Mouse (Mus musculus): ENCODE data around the gene Sf1. TPM values are rescaled to one million over a fixed set of nuclear protein-coding genes. Genes with fewer than 3 reads are reported as not detected.

The Sf1 gene
- polyA plus RNA-seq, 1 experiment from 2014 or later: 51.9 TPM

- Histone ChIP-seq H3K27me3 (replicated peaks; ENCODE audit: control insufficient read depth, insufficient read depth, low read length) (peaks cover 37% of the 10 kb centered on the region), H3K4me1 (replicated peaks; ENCODE audit: control insufficient read depth, insufficient read depth, low read length) (no peaks in the 10 kb centered on the region), H3K9ac (ENCODE audit: low read depth, low read length) (no peak overlapping the region), H3K27ac (ENCODE audit: low read depth, low read length) (no peak overlapping the region), H3K36me3 (ENCODE audit: control insufficient read depth, insufficient read depth) (no peaks in the 10 kb centered on the region), H3K4me3 (ENCODE audit: low read depth, low read length) (no peak overlapping the region), H3K9me3 (ENCODE audit: control insufficient read depth) (no peaks in the 10 kb centered on the region), H3K4me2 (replicated peaks; ENCODE audit: low read depth) (no peak overlapping the region)
- 0 out of 2 replicates have a peak, but pooled peaks have one; percentile 2 for TF ChIP-seq CTCF (IDR thresholded peaks at IDR 0.05; ENCODE audit: low read depth)
- WGBS: 55% methylated on average over 12 of the region's 12 CpGs
- ATAC-seq: no peak
Observed at GRCm38 (mm10) chr19:6416894-6417761, 53.6 kb downstream of the Sf1 start.

- Histone ChIP-seq H3K9me3 (ENCODE audit: control insufficient read depth) (no peaks in the 10 kb centered on the region), H3K36me3 (ENCODE audit: control insufficient read depth, insufficient read depth) (no peaks in the 10 kb centered on the region), H3K27me3 (replicated peaks; ENCODE audit: control insufficient read depth, insufficient read depth, low read length) (peaks cover 37% of the 10 kb centered on the region), H3K4me2 (replicated peaks; ENCODE audit: low read depth) (peak within 1 kb of the TSS; percentile 81), H3K4me1 (replicated peaks; ENCODE audit: control insufficient read depth, insufficient read depth, low read length) (0 out of 2 replicates have a peak, but pooled peaks cover 3% of the 10 kb centered on the region), H3K27ac (ENCODE audit: low read depth, low read length) (no peak within 1 kb of the TSS), H3K4me3 (ENCODE audit: low read depth, low read length) (peak within 1 kb of the TSS; percentile 40), H3K9ac (ENCODE audit: low read depth, low read length) (no peak within 1 kb of the TSS)
- WGBS: under 1% methylated on average over 46 of the region's 46 CpGs
- ATAC-seq: peak; percentile 82
- peak; percentile 95 for TF ChIP-seq CTCF (IDR thresholded peaks at IDR 0.05; ENCODE audit: low read depth)
Observed at GRCm38 (mm10) chr19:6418233-6418879, 54.9 kb downstream of the Sf1 start, which contains the start of gene Nrxn2. Gene Nrxn2 (plus strand): TSS chr19:6418731.

- no peak for ATAC-seq
- no peak overlapping the region for H3K9ac ChIP-seq (ENCODE audit: low read depth, low read length)
- H3K4me2 ChIP-seq (replicated peaks; ENCODE audit: low read depth): peak overlapping the region; percentile 3; the same call in 1 of the 2 replicates
- TF ChIP-seq CTCF (IDR thresholded peaks at IDR 0.05; ENCODE audit: low read depth): no peak
- peaks cover 37% of the 10 kb centered on the region for H3K27me3 ChIP-seq (replicated peaks; ENCODE audit: control insufficient read depth, insufficient read depth, low read length)
- 11% methylated on average over 19 of the region's 23 CpGs for WGBS
- no peaks in the 10 kb centered on the region for H3K36me3 ChIP-seq (ENCODE audit: control insufficient read depth, insufficient read depth)
- no peak overlapping the region for H3K27ac ChIP-seq (ENCODE audit: low read depth, low read length)
- H3K4me3 ChIP-seq (ENCODE audit: low read depth, low read length): no peak overlapping the region
- H3K4me1 ChIP-seq (replicated peaks; ENCODE audit: control insufficient read depth, insufficient read depth, low read length): 0 out of 2 replicates have a peak, but pooled peaks cover 3% of the 10 kb centered on the region
- no peaks in the 10 kb centered on the region for H3K9me3 ChIP-seq (ENCODE audit: control insufficient read depth)
Observed at GRCm38 (mm10) chr19:6418984-6419692, 55.6 kb downstream of the Sf1 start.

GRCm38 (mm10) chr19:6419805-6420310 lies 56.4 kb downstream of the Sf1 start:
- ATAC-seq: no peak
- Histone ChIP-seq H3K4me3 (ENCODE audit: low read depth, low read length) (no peak overlapping the region), H3K4me2 (replicated peaks; ENCODE audit: low read depth) (no peak overlapping the region), H3K27ac (ENCODE audit: low read depth, low read length) (no peak overlapping the region), H3K27me3 (replicated peaks; ENCODE audit: control insufficient read depth, insufficient read depth, low read length) (peaks cover 37% of the 10 kb centered on the region), H3K36me3 (ENCODE audit: control insufficient read depth, insufficient read depth) (no peaks in the 10 kb centered on the region), H3K4me1 (replicated peaks; ENCODE audit: control insufficient read depth, insufficient read depth, low read length) (0 out of 2 replicates have a peak, but pooled peaks cover 3% of the 10 kb centered on the region), H3K9me3 (ENCODE audit: control insufficient read depth) (no peaks in the 10 kb centered on the region), H3K9ac (ENCODE audit: low read depth, low read length) (no peak overlapping the region)
- no peak for TF ChIP-seq CTCF (IDR thresholded peaks at IDR 0.05; ENCODE audit: low read depth)
- WGBS: 56% methylated on average over 9 of the region's 9 CpGs

GRCm38 (mm10) chr19:6420481-6421210 lies 57.2 kb downstream of the Sf1 start:
- Histone ChIP-seq H3K4me3 (ENCODE audit: low read depth, low read length) (no peak overlapping the region), H3K9ac (ENCODE audit: low read depth, low read length) (no peak overlapping the region), H3K27ac (ENCODE audit: low read depth, low read length) (no peak overlapping the region), H3K9me3 (ENCODE audit: control insufficient read depth) (no peaks in the 10 kb centered on the region), H3K27me3 (replicated peaks; ENCODE audit: control insufficient read depth, insufficient read depth, low read length) (peaks cover 39% of the 10 kb centered on the region), H3K36me3 (ENCODE audit: control insufficient read depth, insufficient read depth) (no peaks in the 10 kb centered on the region), H3K4me1 (replicated peaks; ENCODE audit: control insufficient read depth, insufficient read depth, low read length) (0 out of 2 replicates have a peak, but pooled peaks cover 3% of the 10 kb centered on the region), H3K4me2 (replicated peaks; ENCODE audit: low read depth) (no peak overlapping the region)
- 64% methylated on average over 19 of the region's 19 CpGs for WGBS
- TF ChIP-seq CTCF (IDR thresholded peaks at IDR 0.05; ENCODE audit: low read depth): no peak
- no peak for ATAC-seq

Measured in intestine, postnatal 0 days (tissue).